Mouse (Mus musculus) midbrain, embryonic 16.5 days (tissue): ENCODE measurements around the gene St8sia1. TPM values are rescaled to one million over a fixed set of nuclear protein-coding genes. Genes with fewer than 3 reads are reported as not detected.

ENCODE experiments used
- ATAC-seq: fragments of 200-750 bp; cut with Nextera tagmentation; 2 replicates; pipeline ENCODE4 v1.8.0; 2017; ENCODE audit warnings: moderate TSS enrichment
- H3K27ac ChIP-seq: fragments of 300-500 bp; sonication (generic); 2 replicates; pipeline ENCODE4 v1.5.1; 2014; ENCODE audit warnings: mild to moderate bottlenecking, low read length, mixed read lengths
- H3K27me3 ChIP-seq: fragments of 300-500 bp; sonication (generic); 2 replicates; pipeline ENCODE4 v1.6.1; 2014; ENCODE audit warnings: low read depth, low read length, mixed read lengths; ENCODE audit not compliant: control insufficient read depth, insufficient read depth
- H3K36me3 ChIP-seq: fragments of 300-500 bp; sonication (generic); 2 replicates; pipeline ENCODE4 v1.6.1; 2014; ENCODE audit warnings: mild to moderate bottlenecking, low read length, moderate library complexity, mixed read lengths; ENCODE audit not compliant: control insufficient read depth, insufficient read depth
- H3K4me1 ChIP-seq: fragments of 300-500 bp; sonication (generic); 2 replicates; pipeline ENCODE4 v1.6.1; 2014; ENCODE audit warnings: mild to moderate bottlenecking, low read length, mixed read lengths; ENCODE audit not compliant: control insufficient read depth, insufficient read depth
- H3K4me2 ChIP-seq: fragments of 300-500 bp; sonication (generic); 2 replicates; pipeline ENCODE4 v1.6.1; 2014; ENCODE audit warnings: mild to moderate bottlenecking, low read length, mixed read lengths
- H3K4me3 ChIP-seq: fragments of 300-500 bp; sonication (generic); 2 replicates; pipeline ENCODE4 v1.5.1; 2014; ENCODE audit warnings: low read depth, mild to moderate bottlenecking, low read length, moderate library complexity, mixed read lengths
- H3K9ac ChIP-seq: fragments of 300-500 bp; sonication (generic); 2 replicates; pipeline ENCODE4 v1.6.1; 2014; ENCODE audit warnings: low read depth, low read length, mixed read lengths
- H3K9me3 ChIP-seq: fragments of 300-500 bp; sonication (generic); replicated peaks from 2 replicates; pipeline ENCODE4 v1.6.1; 2014; ENCODE audit warnings: mild to moderate bottlenecking, low read length, mixed read lengths; ENCODE audit not compliant: control insufficient read depth, poor library complexity, severe bottlenecking
- WGBS: fragments of 180-500 bp; shearing (Covaris S2); extraction: QIAGEN DNeasy Blood & Tissue Kit; methylation state at CpG from one replicate; pipeline ENCODE4 v1.1.7; 2014; 5-methylcytosine and 5-hydroxymethylcytosine counted together
- polyA plus RNA-seq: library from polyadenylated mRNA; unstranded; fragments of >200 nt; fragmentation: Nextera tagmentation; extraction: Ambion mirVana; gene quantifications from 2 replicates; pipeline ENCODE4 v1.2.1, GENCODE M21; 2015

Gene St8sia1
- polyA plus RNA-seq, 1 experiment from 2014 or later: 7.5 TPM

DNA sequence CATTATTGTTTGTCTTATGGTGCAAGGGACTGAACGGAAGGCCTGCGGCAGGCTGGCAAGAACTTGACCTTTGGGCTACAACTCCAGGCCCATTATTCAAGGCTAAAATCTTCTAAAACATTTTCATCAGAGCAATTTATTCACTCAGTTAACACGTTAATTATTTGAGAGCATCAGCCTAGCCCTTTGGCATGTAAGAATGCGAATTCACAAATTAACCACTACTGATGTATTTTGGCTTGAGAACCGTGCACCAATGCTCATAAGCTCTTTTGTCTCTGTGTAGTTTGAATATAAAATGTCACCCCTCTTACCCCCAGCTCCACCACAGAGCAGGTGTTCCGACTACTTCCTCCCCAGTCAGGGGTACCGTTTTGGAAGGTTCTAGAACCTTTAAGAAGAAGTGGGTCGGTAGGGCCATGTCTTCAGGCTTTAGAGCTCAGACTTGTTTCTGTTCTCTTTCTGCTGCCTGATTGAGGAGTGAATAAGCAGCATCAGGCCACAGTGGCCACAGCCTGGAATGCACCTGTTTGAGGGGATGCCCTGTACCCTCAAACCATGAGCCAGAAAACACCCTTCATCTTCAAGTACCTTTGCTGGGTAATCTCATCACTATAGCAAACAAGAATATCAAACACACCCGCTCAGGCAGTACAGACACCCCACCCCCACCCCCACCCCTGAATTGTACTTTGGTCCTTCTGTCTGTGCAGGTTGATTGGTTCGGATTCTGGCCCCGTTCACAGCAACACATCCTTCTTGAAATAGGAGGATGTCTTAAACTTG is 22.5 kb downstream of the St8sia1 start:
- Histone ChIP-seq H3K9me3 (no peaks in the 10 kb centered on the region), H3K27me3 (no peaks in the 10 kb centered on the region), H3K4me1 (peaks cover 11% of the 10 kb centered on the region), H3K27ac (peak overlapping the region; percentile 46), H3K9ac (no peak overlapping the region), H3K36me3 (0 out of 2 replicates have a peak, but pooled peaks cover 2% of the 10 kb centered on the region), H3K4me2 (no peak overlapping the region), H3K4me3 (no peak overlapping the region)
- no peak for ATAC-seq
- WGBS: 82% methylated on average over 11 of the region's 11 CpGs

DNA sequence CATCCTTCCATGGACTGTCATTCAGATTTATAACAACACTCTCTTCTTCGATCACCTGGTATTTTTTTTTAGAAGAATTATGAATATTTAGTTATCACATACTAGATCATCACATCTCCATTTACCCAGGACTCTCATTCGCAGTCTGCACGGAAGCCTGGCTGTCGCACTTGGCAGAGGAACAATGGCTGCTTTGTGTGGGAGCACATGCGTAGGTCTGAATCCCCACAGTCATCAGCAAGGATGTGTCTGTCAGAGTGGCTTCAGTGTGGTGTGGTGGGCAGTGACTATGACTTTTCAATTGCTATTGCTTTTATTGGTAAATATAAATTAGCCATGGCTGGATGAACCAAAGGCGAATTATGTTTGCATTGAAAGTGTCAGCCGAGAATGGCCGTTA is 23.2 kb downstream of the St8sia1 start:
- H3K9me3 ChIP-seq: no peaks in the 10 kb centered on the region
- H3K4me1 ChIP-seq: peaks cover 8% of the 10 kb centered on the region
- H3K27me3 ChIP-seq: no peaks in the 10 kb centered on the region
- H3K4me2 ChIP-seq: no peak overlapping the region
- H3K4me3 ChIP-seq: no peak overlapping the region
- ATAC-seq: 0 out of 2 replicates have a peak, but pooled peaks have one; percentile 61
- H3K9ac ChIP-seq: no peak overlapping the region
- H3K27ac ChIP-seq: peak overlapping the region; percentile 46; the same call in 1 of the 2 replicates
- 0 out of 2 replicates have a peak, but pooled peaks cover 2% of the 10 kb centered on the region for H3K36me3 ChIP-seq
- WGBS: 52% methylated on average over 8 of the region's 8 CpGs

DNA sequence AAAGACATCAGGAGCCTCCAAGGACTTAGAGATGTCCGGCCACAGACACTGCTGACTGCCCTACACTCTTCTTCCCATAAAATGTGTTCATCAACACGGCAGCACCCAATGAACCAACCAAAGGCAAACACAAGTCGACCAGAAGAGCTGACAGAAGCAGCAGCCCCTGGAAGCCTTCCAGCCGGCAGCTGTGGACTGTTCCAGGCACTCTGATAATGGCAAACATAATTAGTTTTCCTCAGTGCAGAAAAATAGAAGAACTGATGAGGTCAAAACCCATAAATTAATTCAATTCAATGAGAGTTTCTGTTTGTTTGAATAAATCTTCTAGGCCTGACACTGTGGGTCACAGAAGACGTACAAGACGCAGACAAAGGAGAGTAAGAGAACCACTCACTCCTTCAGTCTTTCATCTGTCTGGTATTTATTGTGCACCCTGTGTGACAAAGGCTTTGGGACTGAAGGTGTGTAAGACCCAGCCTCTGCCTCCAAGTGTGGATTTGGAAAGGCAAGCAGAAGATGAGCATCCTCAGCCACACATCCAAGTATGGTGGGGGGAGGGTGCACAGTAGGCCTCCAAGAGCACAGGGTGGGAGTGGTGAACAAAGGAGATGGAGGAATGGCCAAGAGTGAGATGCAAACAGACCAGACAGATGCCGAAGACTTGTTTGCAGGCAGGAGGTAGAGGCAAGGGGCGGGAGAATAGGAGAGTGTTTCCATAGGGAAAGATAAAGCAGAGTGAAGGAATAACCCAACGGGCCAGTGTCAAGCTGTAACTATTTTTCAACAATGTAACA is 25.5 kb downstream of the St8sia1 start:
- no peak for ATAC-seq
- Histone ChIP-seq H3K27me3 (no peaks in the 10 kb centered on the region), H3K4me2 (no peak overlapping the region), H3K4me3 (no peak overlapping the region), H3K9ac (no peak overlapping the region), H3K9me3 (no peaks in the 10 kb centered on the region), H3K36me3 (no peaks in the 10 kb centered on the region), H3K27ac (peak overlapping the region; percentile 2; the same call in 1 of the 2 replicates), H3K4me1 (peaks cover 8% of the 10 kb centered on the region)
- 63% methylated on average over 9 of the region's 9 CpGs for WGBS

GRCm38 (mm10) chr6:142938074-142938473 is 26.2 kb downstream of the St8sia1 start:
- Histone ChIP-seq H3K9me3 (no peaks in the 10 kb centered on the region), H3K27me3 (no peaks in the 10 kb centered on the region), H3K4me1 (peaks cover 8% of the 10 kb centered on the region), H3K4me3 (no peak overlapping the region), H3K27ac (no peak overlapping the region), H3K36me3 (no peaks in the 10 kb centered on the region), H3K9ac (no peak overlapping the region), H3K4me2 (no peak overlapping the region)
- ATAC-seq: no peak

- Histone ChIP-seq H3K4me1 (no peaks in the 10 kb centered on the region), H3K4me3 (no peak overlapping the region), H3K27ac (no peak overlapping the region), H3K9ac (no peak overlapping the region), H3K9me3 (no peaks in the 10 kb centered on the region), H3K36me3 (no peaks in the 10 kb centered on the region), H3K27me3 (no peaks in the 10 kb centered on the region), H3K4me2 (no peak overlapping the region)
- WGBS: 85% methylated on average over 6 of the region's 6 CpGs
- ATAC-seq: no peak
Measured at GRCm38 (mm10) chr6:142932582-142932981, 31.7 kb downstream of the St8sia1 start.

GRCm38 (mm10) chr6:142932144-142932543 is 32.1 kb downstream of the St8sia1 start:
- Histone ChIP-seq H3K27me3 (no peaks in the 10 kb centered on the region), H3K9ac (no peak overlapping the region), H3K4me3 (no peak overlapping the region), H3K4me1 (no peaks in the 10 kb centered on the region), H3K27ac (no peak overlapping the region), H3K36me3 (no peaks in the 10 kb centered on the region), H3K9me3 (no peaks in the 10 kb centered on the region), H3K4me2 (no peak overlapping the region)
- ATAC-seq: no peak
- 91% methylated on average over 9 of the region's 9 CpGs for WGBS

DNA sequence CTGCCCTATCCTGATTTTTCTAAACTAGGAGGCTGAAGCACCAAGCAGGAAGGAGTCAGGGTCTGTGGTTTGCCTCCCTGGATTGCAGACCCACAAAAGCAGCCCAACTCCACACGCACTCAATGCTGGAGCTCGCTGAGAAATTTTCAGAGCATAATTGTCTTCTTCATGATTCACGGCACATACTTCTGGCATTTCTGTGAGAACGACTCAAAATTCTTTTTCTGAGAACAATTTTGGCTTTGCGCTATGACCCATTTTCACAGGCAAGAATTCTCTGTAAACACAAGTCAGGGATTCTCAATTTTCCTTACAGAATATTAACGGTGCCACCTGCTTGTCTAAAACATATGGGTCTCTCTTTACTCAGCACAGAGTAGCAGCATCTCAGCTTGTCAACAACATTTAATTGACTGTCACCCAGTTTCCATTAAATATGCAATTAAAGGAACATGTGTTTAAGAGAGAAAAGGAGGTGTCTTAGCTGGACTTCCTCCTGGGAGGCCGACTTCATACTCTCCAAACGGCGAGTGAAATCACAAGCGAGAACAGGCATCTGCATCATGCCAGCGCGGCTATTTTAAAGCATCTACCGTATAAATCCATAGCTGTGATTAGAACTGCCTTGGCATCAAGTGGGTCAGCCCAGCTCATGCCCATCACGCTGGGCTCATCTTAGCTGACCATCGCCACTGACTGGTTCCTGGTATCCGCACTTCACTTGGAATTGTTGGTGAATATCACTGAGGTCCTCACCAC is 35.5 kb downstream of the St8sia1 start:
- Histone ChIP-seq H3K27ac (no peak overlapping the region), H3K4me3 (no peak overlapping the region), H3K9ac (no peak overlapping the region), H3K27me3 (no peaks in the 10 kb centered on the region), H3K4me1 (peaks cover 6% of the 10 kb centered on the region; the same call in 1 of the 2 replicates), H3K4me2 (no peak overlapping the region), H3K36me3 (no peaks in the 10 kb centered on the region), H3K9me3 (no peaks in the 10 kb centered on the region)
- WGBS: 82% methylated on average over 16 of the region's 16 CpGs
- ATAC-seq: no peak

DNA sequence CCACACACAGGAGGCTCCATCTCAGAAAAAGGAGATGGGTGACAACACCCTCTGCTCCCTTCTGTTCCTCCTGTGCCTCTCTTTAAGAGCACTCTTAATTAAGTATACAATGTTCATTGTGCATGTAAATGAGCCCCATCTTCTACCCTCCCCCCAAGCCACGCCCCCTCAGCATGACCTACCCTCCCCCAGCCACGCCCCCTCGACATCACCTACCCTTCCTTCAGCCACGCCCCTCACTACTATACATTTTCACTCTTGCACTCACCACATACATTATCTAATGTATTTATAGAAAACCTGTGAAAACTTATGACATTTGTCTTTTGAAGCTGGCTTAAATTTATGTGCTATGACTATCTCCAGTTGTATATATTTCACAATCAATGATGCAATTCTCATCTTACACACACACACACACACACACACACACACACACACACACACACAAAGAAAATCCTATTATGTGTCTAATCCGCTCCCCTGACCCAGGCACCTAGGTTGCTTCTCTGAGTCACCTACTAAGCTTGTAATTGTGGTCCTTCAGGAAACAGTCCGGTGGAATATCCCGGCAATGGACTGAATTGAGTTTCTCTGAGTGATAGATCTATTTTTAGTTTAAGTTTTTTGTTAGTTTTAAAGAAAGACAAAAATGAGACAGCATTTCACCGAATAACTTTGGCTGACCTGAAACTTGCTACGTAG is 37.2 kb downstream of the St8sia1 start:
- Histone ChIP-seq H3K4me2 (no peak overlapping the region), H3K4me3 (no peak overlapping the region), H3K27ac (no peak overlapping the region), H3K27me3 (no peaks in the 10 kb centered on the region), H3K9me3 (no peaks in the 10 kb centered on the region), H3K9ac (no peak overlapping the region), H3K36me3 (no peaks in the 10 kb centered on the region), H3K4me1 (peaks cover 6% of the 10 kb centered on the region; the same call in 1 of the 2 replicates)
- WGBS: 91% methylated on average over 9 of the region's 9 CpGs
- ATAC-seq: no peak
